Mouse (Mus musculus) liver, postnatal 0 days (tissue): ENCODE results near the gene Slc51b. TPM values are rescaled to one million over a fixed set of nuclear protein-coding genes. Genes with fewer than 3 reads are reported as not detected.

Experiments used
- ATAC-seq: fragments of 200-750 bp; cut with Nextera tagmentation; 2 replicates; pipeline ENCODE4 v1.8.0; 2017; ENCODE audit warnings: mild to moderate bottlenecking, moderate library complexity
- DNase-seq: peaks from one replicate; pipeline ENCODE4 v3.0.0-alpha.2; 2016
- H3K27ac ChIP-seq: fragments of 300-500 bp; sonication (generic); 2 replicates; pipeline ENCODE4 v1.5.1; 2014; ENCODE audit warnings: antibody characterized with exemption, moderate library complexity, mild to moderate bottlenecking, low read depth
- H3K27me3 ChIP-seq: fragments of 300-500 bp; sonication (generic); 2 replicates; pipeline ENCODE4 v1.6.1; 2014; ENCODE audit warnings: low read length, control low read depth, mixed read lengths; ENCODE audit not compliant: insufficient read depth
- H3K36me3 ChIP-seq: fragments of 300-500 bp; sonication (generic); replicated peaks from 2 replicates; pipeline ENCODE4 v1.6.1; 2014; ENCODE audit warnings: mild to moderate bottlenecking, control low read depth, low read length, moderate library complexity, mixed read lengths; ENCODE audit not compliant: insufficient read depth
- H3K4me1 ChIP-seq: fragments of 300-500 bp; sonication (generic); 2 replicates; pipeline ENCODE4 v1.6.1; 2014; ENCODE audit warnings: antibody characterized with exemption, mild to moderate bottlenecking, control low read depth; ENCODE audit not compliant: insufficient read depth
- H3K4me2 ChIP-seq: fragments of 300-500 bp; sonication (generic); 2 replicates; pipeline ENCODE4 v1.6.1; 2014; ENCODE audit warnings: low read depth, mild to moderate bottlenecking, low read length, moderate library complexity, mixed read lengths
- H3K4me3 ChIP-seq: fragments of 300-500 bp; sonication (generic); 2 replicates; pipeline ENCODE4 v1.5.1; 2014; ENCODE audit warnings: low read depth, low read length
- H3K9ac ChIP-seq: fragments of 300-500 bp; sonication (generic); replicated peaks from 2 replicates; pipeline ENCODE4 v1.6.1; 2014; ENCODE audit warnings: mild to moderate bottlenecking, moderate library complexity
- H3K9me3 ChIP-seq: fragments of 300-500 bp; sonication (generic); 2 replicates; pipeline ENCODE4 v1.6.1; 2016; ENCODE audit warnings: mild to moderate bottlenecking, control low read depth, low read length, mixed read lengths
- CTCF ChIP-seq: sonication (generic); IDR thresholded peaks from 2 replicates; pipeline ENCODE4 v1.5.1; 2016; ENCODE audit warnings: antibody characterized with exemption, low read depth
- EP300 ChIP-seq: IDR thresholded peaks from 2 replicates; pipeline ENCODE4 v1.6.1; 2016; ENCODE audit warnings: antibody characterized with exemption, low read depth, mild to moderate bottlenecking
- WGBS: fragments of 180-500 bp; shearing (Covaris S2); extraction: QIAGEN DNeasy Blood & Tissue Kit; methylation state at CpG from one replicate; pipeline ENCODE4 v1.1.7; 2014; ENCODE audit not compliant: insufficient replicate concordance; 5-methylcytosine and 5-hydroxymethylcytosine counted together
- polyA plus RNA-seq: library from polyadenylated mRNA; unstranded; fragments of >200 nt; fragmentation: Nextera tagmentation; extraction: Ambion mirVana; gene quantifications from 2 replicates; pipeline ENCODE4 v1.2.1, GENCODE M21; 2015

Slc51b gene
- polyA plus RNA-seq, 1 experiment from 2014 or later, result 15.1 TPM

DNA sequence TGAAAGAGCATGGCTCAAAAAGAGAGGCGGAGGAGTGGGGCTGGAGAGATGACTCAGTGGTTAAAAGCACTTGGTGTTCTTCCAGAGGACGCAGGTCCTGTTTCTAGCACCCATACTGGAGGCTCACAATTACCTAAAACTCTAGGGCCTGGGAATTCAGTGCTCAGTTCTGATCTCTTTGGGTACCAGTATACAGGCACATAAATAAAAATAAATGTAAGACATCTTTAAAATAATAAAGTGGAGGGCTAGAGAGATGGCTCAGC, 17.6 kb downstream of the Slc51b start:
- 82% methylated on average over 2 of the region's 2 CpGs for WGBS
- Histone ChIP-seq H3K27ac (no peak overlapping the region), H3K9me3 (no peaks in the 10 kb centered on the region), H3K4me2 (no peak overlapping the region), H3K36me3 (no peaks in the 10 kb centered on the region), H3K4me3 (no peak overlapping the region), H3K4me1 (no peaks in the 10 kb centered on the region), H3K27me3 (no peaks in the 10 kb centered on the region), H3K9ac (no peak overlapping the region)
- ATAC-seq, result no peak
- TF ChIP-seq CTCF, result no peak
- TF ChIP-seq EP300, result no peak
- DNase-seq, result no peak

- H3K36me3 ChIP-seq, result no peaks in the 10 kb centered on the region
- TF ChIP-seq CTCF, result no peak
- no peak for TF ChIP-seq EP300
- no peak overlapping the region for H3K9ac ChIP-seq
- 58% methylated on average over 15 of the region's 15 CpGs for WGBS
- no peaks in the 10 kb centered on the region for H3K27me3 ChIP-seq
- no peak overlapping the region for H3K4me3 ChIP-seq
- DNase-seq, result peak; percentile 32
- H3K4me2 ChIP-seq, result no peak overlapping the region
- ATAC-seq, result no peak
- H3K4me1 ChIP-seq, result no peaks in the 10 kb centered on the region
- no peaks in the 10 kb centered on the region for H3K9me3 ChIP-seq
- no peak overlapping the region for H3K27ac ChIP-seq
Observed at GRCm38 (mm10) chr9:65404331-65405183, 18.2 kb downstream of the Slc51b start.

DNA sequence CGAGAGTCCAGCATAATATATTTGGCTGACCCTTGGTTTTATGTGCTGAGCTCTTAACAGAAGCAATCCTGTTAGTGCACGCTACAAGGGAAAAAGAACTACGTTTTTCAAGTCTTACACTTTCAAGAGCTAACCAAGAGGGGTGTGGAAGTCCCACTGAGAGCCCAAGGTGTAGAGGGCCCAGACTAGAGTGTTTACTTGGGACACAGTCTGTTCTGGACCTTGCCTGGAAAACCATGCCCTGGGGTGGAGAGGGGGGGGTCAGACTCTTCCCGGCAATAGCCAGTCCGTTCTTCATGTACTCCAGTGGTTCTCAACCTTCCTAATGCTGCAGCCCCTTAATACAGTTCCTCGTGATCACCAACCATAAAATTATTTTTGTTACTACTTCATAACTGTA, 22.8 kb downstream of the Slc51b start:
- Histone ChIP-seq H3K36me3 (no peaks in the 10 kb centered on the region), H3K4me1 (peaks cover 9% of the 10 kb centered on the region), H3K27ac (no peak overlapping the region), H3K9me3 (no peaks in the 10 kb centered on the region), H3K27me3 (0 out of 2 replicates have a peak, but pooled peaks cover 5% of the 10 kb centered on the region), H3K4me3 (no peak overlapping the region), H3K9ac (no peak overlapping the region), H3K4me2 (no peak overlapping the region)
- no peak for TF ChIP-seq EP300
- no peak for TF ChIP-seq CTCF
- DNase-seq (no peak), ATAC-seq (no peak)
- WGBS, result 81% methylated on average over 6 of the region's 6 CpGs

- ATAC-seq (peak; percentile 38; the same call in 1 of the 2 replicates), DNase-seq (peak; percentile 71)
- Histone ChIP-seq H3K9ac (peak within 1 kb of the TSS; percentile 39; the same call in 1 of the 2 replicates), H3K4me2 (peak within 1 kb of the TSS; percentile 76), H3K4me3 (peak within 1 kb of the TSS; percentile 35), H3K27me3 (0 out of 2 replicates have a peak, but pooled peaks cover 5% of the 10 kb centered on the region), H3K27ac (no peak within 1 kb of the TSS), H3K9me3 (no peaks in the 10 kb centered on the region), H3K4me1 (peaks cover 13% of the 10 kb centered on the region), H3K36me3 (no peaks in the 10 kb centered on the region)
- WGBS, result 3% methylated on average over 23 of the region's 24 CpGs
- no peak for TF ChIP-seq EP300
Observed at GRCm38 (mm10) chr9:65398279-65398678, 24.5 kb downstream of the Slc51b start, which contains the start of gene Rasl12. Gene Rasl12 (plus strand): TSS chr9:65398506.

DNA sequence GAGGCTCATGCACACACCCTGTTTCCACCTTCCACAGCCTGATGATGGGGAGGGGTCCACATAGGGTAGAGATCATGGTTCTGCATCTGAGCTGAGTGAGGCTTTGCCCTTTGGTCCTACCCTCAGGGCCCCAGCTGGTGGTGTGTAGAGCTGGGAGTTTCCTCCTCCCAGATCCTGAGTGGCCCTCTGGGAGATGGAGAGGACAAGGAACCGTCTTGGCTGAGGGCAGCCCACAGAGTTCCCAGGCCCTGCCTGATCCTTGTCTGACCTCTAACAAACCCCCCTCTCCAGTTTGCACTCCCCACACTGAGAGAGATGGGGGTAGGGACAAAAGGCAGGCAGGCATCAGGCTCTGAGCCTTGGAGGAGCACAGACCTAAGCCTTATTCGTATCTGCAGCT, 28.4 kb downstream of the Slc51b start:
- H3K4me1 ChIP-seq, result peaks cover 25% of the 10 kb centered on the region
- 52% methylated on average over 2 of the region's 2 CpGs for WGBS
- no peak overlapping the region for H3K4me3 ChIP-seq
- H3K27ac ChIP-seq, result no peak overlapping the region
- DNase-seq (no peak), ATAC-seq (no peak)
- TF ChIP-seq CTCF (no peak), EP300 (no peak)
- H3K36me3 ChIP-seq, result no peaks in the 10 kb centered on the region
- H3K9ac ChIP-seq, result no peak overlapping the region
- no peaks in the 10 kb centered on the region for H3K9me3 ChIP-seq
- H3K27me3 ChIP-seq, result peaks cover 31% of the 10 kb centered on the region
- H3K4me2 ChIP-seq, result no peak overlapping the region

DNA sequence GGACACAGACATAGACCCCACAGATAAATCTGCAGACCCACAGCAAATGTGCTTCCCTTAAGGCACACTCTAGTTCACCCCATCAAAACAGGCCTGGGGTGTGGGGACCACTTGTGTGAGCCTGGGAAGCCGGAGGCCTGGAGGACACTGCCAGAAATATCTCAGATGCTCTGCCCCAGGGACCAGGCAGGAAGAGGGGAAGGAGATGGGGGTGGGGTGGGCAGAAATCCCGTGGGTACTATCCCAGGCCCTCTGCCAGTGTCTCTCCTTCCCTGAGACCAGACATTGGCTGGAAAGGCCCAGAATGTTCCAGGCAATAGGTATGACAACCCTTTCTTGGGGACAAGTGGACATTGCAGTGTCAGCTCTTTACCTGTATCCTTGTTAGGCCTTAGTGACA, 29.1 kb downstream of the Slc51b start:
- no peak for ATAC-seq
- H3K36me3 ChIP-seq, result no peaks in the 10 kb centered on the region
- no peaks in the 10 kb centered on the region for H3K9me3 ChIP-seq
- H3K27me3 ChIP-seq, result peaks cover 31% of the 10 kb centered on the region
- H3K4me2 ChIP-seq, result no peak overlapping the region
- no peak overlapping the region for H3K27ac ChIP-seq
- DNase-seq, result no peak
- H3K4me1 ChIP-seq, result peaks cover 23% of the 10 kb centered on the region
- no peak for TF ChIP-seq CTCF
- TF ChIP-seq EP300, result no peak
- 34% methylated on average over 2 of the region's 2 CpGs for WGBS
- no peak overlapping the region for H3K9ac ChIP-seq
- H3K4me3 ChIP-seq, result no peak overlapping the region
